Mouse (Mus musculus) spleen, adult 12 weeks (tissue): Measurements from ENCODE around the gene Sc5d.
A peak's percentile ranks its signal among the peaks of the same experiment; 100 is the strongest.

ENCODE experiments used
- DNase-seq: peaks from one replicate; pipeline ENCODE4 v3.0.0; 2022; ENCODE audit warnings: low spot score

The Sc5d gene

GRCm38 (mm10) chr9:42264145-42264544 lies at the start of gene Sc5d:
Gene Sc5d, minus strand, starts transcription at chr9:42264256.
- DNase-seq = peak; percentile 86

- no peak for DNase-seq
Observed at GRCm38 (mm10) chr9:42311311-42311710, 47.3 kb upstream of the Sc5d start.

GRCm38 (mm10) chr9:42303894-42304293 lies 39.8 kb upstream of the Sc5d start:
- no peak for DNase-seq

GRCm38 (mm10) chr9:42301082-42301633 lies 37.1 kb upstream of the Sc5d start:
- no peak for DNase-seq

GRCm38 (mm10) chr9:42296297-42296922 lies 32.4 kb upstream of the Sc5d start:
- DNase-seq = no peak

- no peak for DNase-seq
Observed at GRCm38 (mm10) chr9:42294131-42294530, 30.1 kb upstream of the Sc5d start.

GRCm38 (mm10) chr9:42293596-42293995 lies 29.5 kb upstream of the Sc5d start:
- no peak for DNase-seq

GRCm38 (mm10) chr9:42293051-42293450 lies 29.0 kb upstream of the Sc5d start:
- DNase-seq = no peak

GRCm38 (mm10) chr9:42279676-42280075 lies 15.6 kb upstream of the Sc5d start:
- no peak for DNase-seq

- no peak for DNase-seq
Observed at GRCm38 (mm10) chr9:42278046-42278445, 14.0 kb upstream of the Sc5d start.

- DNase-seq = no peak
Observed at GRCm38 (mm10) chr9:42277606-42278005, 13.6 kb upstream of the Sc5d start.

- no peak for DNase-seq
Observed at GRCm38 (mm10) chr9:42277162-42277561, 13.1 kb upstream of the Sc5d start.

GRCm38 (mm10) chr9:42275761-42276145 lies 11.7 kb upstream of the Sc5d start:
- no peak for DNase-seq

GRCm38 (mm10) chr9:42275027-42275760 lies 11.1 kb upstream of the Sc5d start:
- no peak for DNase-seq

- no peak for DNase-seq
Observed at GRCm38 (mm10) chr9:42273682-42274296, 9.7 kb upstream of the Sc5d start.

- DNase-seq = no peak
Observed at GRCm38 (mm10) chr9:42273174-42273573, 9.1 kb upstream of the Sc5d start.

GRCm38 (mm10) chr9:42272690-42273089 lies 8.6 kb upstream of the Sc5d start:
- no peak for DNase-seq

GRCm38 (mm10) chr9:42271456-42271855 lies 7.4 kb upstream of the Sc5d start:
- DNase-seq = no peak

- no peak for DNase-seq
Observed at GRCm38 (mm10) chr9:42270617-42271016, 6.6 kb upstream of the Sc5d start.

GRCm38 (mm10) chr9:42270081-42270480 lies 6.0 kb upstream of the Sc5d start:
- DNase-seq = no peak

GRCm38 (mm10) chr9:42268371-42268770 lies 4.3 kb upstream of the Sc5d start:
- DNase-seq = no peak

- DNase-seq = no peak
Observed at GRCm38 (mm10) chr9:42265309-42265708, 1.3 kb upstream of the Sc5d start.

GRCm38 (mm10) chr9:42263709-42264111 lies 346 bp downstream of the Sc5d start:
- DNase-seq = no peak
